Mouse (Mus musculus): ENCODE results near the gene Zc2hc1c.
A peak's percentile ranks its signal among the peaks of the same experiment; 100 is the strongest.

Zc2hc1c gene

GRCm38 (mm10) chr12:85284331-85284730 is 4.1 kb upstream of the Zc2hc1c start:
- no peak for DNase-seq (ENCODE audit: low read depth, low spot score)

- no peak for DNase-seq (ENCODE audit: low read depth, low spot score)
Measured at GRCm38 (mm10) chr12:85284996-85285395, 3.4 kb upstream of the Zc2hc1c start.

- peak; percentile 74 for DNase-seq (ENCODE audit: low read depth, low spot score)
Measured at GRCm38 (mm10) chr12:85286941-85287340, 1.4 kb upstream of the Zc2hc1c start.

- no peak for DNase-seq (ENCODE audit: low read depth, low spot score)
Measured at GRCm38 (mm10) chr12:85287809-85288485, 444 bp upstream of the Zc2hc1c start, which contains the start of gene Acyp1. Acyp1 (minus strand) TSS chr12:85288438.

DNA sequence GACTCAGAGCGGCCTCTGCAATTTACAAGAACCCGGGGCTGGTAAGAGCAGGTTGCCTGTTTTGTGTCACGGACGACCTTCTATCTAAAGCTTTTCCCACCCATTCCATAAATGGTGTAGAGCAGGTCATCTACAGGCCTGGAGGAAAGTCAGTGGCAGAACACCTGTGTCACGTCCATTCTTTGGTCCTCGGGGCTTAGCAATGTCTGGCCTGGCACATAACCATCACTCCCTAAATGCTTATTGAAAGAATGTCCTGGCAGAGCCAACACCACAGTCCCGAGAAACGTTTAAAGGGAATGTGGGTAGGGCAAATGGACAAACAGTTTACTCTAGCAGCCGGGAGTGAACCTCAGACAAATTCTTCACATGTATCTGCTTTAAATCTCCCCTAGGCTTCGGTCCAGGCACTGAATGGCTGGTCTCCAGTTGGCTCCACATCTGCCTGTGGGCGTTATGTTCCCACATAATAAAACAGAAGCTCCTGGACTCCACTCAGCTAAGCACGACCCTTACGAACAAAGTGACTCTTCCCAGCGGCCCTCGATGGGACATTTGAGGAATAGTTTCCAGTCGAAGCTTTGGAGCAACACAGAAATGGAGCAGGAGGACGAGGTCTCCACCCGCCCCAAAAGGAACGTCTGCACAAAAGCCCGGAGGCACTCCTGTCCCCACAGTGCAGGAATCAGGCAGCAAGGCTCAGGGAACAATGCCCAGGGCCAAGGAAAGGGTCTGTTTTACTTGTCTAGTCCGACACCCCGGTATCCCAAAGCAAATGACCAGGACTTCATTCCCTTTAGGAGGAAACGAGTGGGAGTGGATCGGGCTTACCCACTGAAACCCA is 988 bp downstream of the Zc2hc1c start:
- no peak for DNase-seq (ENCODE audit: low read depth, low spot score)

DNA sequence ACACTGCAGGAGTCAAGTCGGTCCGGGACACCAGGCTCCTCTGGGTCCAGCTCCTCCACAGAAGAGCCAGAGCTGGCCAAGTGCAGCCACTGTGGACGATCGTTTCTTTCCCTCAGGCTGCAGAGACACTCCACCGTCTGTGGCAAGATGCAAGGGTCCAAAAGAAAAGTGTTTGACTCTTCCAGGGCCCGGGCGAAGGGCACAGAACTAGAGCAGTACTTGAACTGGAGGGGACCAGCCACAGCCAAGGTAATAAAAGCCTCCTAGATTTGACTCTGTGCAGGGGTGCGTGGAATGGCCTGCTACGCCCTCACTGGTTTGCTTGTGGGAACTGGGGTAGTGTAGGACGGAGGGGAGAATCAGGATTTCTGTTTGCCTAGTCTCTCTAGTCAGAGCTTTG is 2.2 kb downstream of the Zc2hc1c start:
- no peak for DNase-seq (ENCODE audit: low read depth, low spot score)

DNA sequence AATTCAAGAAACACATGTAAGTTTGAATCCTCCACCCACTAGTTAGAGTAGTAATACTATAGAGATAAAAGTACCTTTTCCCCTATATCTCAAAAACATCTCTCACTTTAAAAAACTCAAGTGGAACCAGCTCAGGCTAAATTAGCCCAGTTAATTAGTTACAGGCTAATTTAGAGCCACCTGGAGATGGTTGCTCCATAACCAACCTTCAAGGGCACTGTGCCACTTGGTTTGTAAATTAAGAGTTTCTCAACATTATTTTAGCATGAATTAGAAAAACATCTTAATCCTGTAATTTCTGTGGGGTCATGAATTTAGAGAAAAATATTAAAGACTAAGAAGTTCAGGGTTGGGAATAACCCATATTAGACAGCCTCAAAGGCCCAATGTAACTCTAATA is 3.1 kb downstream of the Zc2hc1c start:
- DNase-seq (ENCODE audit: low read depth, low spot score) = no peak

GRCm38 (mm10) chr12:85292288-85292687 is 3.9 kb downstream of the Zc2hc1c start:
- no peak for DNase-seq (ENCODE audit: low read depth, low spot score)

DNA sequence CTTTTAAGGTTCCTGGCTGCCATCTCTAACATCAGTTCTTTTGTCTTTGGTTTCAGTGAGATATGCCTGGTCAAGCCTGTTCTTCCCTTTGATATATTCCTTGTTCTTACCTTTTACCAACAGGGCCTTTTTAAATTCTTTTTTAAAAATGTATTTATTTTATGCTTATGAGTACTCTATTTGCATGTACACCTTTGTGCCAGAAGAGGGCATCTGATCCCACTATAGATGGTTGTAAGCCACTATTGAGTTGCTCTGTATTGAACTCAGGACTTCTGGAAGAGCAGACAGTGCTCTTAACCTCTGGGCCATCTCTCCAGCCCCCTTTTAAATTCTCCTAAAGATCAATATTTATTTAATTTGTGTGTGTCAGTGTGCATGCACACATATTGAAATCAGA is 4.5 kb downstream of the Zc2hc1c start:
- no peak for DNase-seq (ENCODE audit: low read depth, low spot score)

DNA sequence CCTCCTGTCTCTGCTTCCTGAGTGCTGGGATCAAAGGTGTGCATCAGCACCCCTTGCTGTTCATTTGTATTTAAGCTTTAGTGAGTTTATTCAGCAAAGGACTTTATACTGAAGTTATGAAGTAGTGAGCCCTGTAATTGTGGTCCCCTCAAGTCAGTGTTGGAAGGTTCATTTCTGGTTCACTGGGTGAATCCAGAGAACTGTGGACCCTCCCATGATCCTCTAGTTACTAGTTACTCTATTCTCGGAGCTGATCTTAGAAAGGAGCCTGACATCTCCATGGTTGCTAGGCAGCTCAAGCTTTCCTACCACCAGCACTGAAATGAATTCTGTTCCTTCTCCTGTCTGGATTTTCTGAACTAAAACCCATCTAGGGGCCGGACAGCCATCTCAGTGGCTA is 7.1 kb downstream of the Zc2hc1c start:
- DNase-seq (ENCODE audit: low read depth, low spot score) = no peak

- no peak for DNase-seq (ENCODE audit: low read depth, low spot score)
Measured at GRCm38 (mm10) chr12:85296915-85297314, 8.5 kb downstream of the Zc2hc1c start.

GRCm38 (mm10) chr12:85297345-85297997 is 9.1 kb downstream of the Zc2hc1c start:
- no peak for DNase-seq (ENCODE audit: low read depth, low spot score)

DNA sequence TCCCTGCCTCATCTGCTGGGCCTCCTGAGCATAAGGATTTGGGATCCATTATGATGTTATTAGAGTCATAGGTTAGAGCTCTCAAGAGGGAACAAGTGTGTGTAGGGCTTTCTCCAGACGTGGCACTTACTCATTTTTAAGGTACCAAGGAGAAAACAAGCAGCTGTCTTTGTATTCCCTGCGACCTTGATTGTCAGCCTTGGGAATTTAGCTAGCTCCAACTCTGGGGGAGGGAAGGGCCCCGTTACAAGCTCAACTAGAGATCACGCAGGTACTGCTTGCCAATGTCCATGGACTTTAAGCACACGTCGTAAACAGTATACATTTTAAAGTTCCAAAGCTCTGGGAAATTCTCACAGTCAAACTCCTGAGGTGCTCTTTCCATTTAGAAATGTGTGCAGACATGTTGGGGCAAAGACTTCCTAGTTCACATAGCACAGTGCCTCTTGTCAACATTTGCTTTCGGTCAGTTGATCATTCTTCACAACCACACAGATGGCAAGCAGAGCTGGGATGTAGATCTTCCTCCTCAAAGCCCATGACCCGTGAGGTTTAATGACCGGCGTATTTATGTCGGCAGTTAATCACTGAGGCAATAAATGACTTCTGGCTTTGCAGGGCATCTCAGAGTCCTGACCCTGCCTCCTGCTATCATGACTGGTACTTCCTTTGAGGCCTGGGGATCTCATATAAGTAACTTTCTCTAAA is 9.9 kb downstream of the Zc2hc1c start:
- DNase-seq (ENCODE audit: low read depth, low spot score) = no peak

- no peak for DNase-seq (ENCODE audit: low read depth, low spot score)
Measured at GRCm38 (mm10) chr12:85298835-85299180, 10.4 kb downstream of the Zc2hc1c start.

- no peak for DNase-seq (ENCODE audit: low read depth, low spot score)
Measured at GRCm38 (mm10) chr12:85303256-85303655, 14.9 kb downstream of the Zc2hc1c start.

DNA sequence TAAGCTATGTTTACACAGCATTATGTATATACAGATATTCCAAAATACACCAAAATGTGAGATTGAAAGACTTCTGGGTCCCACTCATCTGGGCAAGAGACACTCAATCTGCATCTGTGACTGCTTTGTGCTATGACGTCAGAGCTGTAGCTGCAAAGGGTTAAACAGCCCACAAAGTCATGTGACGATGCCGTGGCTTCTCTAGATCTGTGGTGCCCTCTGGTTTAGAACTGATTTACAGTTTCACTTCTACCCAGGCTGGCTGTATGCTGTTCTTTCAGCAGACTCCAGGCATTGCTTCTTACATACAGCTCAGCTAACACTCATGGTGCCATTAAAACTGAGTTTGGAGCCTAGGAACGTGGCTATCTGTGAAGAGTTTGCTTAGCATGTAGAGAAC is 16.3 kb downstream of the Zc2hc1c start:
- DNase-seq (ENCODE audit: low read depth, low spot score) = no peak

DNA sequence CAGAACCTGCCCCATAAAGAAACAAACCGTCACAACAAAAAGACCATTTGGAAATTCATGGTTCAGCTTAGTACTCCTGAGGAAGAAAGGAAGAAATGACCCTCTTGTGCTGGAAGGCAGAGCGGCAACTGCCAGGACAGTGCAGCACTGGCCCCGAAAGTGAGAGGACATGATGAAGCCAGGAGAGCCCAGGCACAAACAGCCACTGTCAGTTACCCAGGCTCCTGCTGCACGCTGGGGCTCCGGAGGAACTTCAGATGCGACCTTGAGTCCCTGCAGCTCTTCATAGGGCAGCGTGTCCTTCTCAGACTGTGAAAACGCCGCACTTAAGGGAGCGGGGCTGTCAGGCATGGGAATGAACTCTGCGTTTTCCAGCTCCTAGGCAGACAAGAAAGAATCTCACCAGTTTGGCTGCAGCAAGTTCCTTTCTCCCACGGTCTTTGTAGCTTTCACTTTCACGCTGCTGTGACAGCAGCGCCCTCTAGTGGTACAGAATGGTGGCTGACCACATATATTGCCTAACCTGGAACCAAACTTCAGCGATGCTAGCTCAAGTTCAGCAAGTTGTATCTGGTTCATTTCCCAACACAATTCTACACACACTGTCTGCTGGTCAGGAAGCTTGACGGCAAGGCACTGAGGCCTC is 17.0 kb downstream of the Zc2hc1c start:
- DNase-seq (ENCODE audit: low read depth, low spot score) = peak; percentile 81

DNA sequence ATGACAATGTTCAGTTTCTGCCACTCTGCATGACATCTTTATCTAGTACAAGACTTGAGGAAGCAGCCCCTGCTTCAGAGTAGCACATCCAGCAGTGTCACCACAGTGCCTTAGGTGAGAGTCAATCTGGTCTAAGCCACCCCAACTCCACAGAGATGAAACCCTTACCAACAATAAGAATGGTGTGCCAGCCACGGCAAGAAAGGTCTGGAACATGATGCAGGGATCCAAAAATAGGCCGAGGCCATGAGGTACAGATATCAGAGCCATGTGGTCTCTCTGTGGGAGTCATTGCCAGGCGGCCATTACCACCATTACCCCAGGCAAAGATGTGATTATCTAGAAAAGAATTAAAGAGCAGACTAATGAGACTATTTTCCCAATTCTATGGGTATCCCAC is 20.3 kb downstream of the Zc2hc1c start:
- no peak for DNase-seq (ENCODE audit: low read depth, low spot score)

DNA sequence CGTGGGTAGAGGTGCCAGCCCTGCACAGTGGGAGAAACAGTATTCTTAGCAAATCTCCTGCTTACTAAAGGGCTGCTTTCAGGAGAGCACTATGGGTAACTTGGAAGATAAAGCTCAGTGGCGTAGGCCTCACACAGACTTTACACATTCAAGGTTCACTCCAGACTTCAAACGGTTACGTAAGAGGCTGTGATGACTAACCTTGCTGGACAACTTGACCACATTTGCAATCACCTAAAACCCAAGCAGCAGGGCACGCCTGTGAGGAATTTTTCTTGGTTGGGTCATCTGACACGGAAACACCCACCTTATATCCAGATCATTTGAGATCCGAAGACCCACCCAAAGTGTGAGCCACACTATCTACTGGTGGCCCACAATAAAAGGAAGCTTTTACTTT is 41.8 kb downstream of the Zc2hc1c start:
- DNase-seq (ENCODE audit: low read depth, low spot score) = no peak

DNA sequence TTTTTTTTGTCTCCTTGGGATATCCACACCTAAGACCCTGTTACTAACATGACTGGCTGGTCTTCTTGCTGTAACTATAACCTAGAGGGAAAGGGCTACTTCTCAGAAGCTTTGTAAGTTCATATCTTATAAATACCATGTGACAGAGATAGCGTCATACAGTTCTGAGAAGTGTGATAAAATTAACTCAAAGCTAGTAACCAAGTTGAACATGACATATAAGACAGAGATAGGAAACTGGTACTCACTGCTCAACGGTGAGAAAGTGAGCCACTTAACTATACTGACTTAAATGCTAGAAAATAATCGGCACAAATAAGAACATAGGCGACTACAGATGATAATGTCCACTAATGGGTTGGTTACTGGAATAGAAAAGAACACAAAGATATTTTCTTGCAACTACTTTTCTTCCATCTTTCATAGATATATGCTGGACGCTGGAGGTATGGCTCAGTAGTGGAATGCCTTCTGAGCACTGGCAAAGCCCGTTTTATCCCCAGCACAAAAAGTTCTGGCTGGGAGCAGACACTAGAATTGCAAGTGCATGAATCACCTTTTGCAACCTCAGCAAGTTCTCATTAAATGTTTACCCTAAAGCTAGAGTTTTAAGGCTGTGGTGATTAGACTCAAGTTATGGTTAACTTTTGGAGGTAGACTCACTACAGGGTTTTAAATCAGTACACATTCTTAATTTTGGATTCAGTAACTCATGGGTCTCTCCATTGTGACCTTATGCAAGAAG is 49.3 kb downstream of the Zc2hc1c start:
- DNase-seq (ENCODE audit: low read depth, low spot score) = no peak

- DNase-seq (ENCODE audit: low read depth, low spot score) = no peak
Measured at GRCm38 (mm10) chr12:85338815-85339214, 50.4 kb downstream of the Zc2hc1c start.
